Mouse (Mus musculus) intestine, embryonic 15.5 days (tissue): ENCODE results near the gene Zfp963. TPM values are rescaled to one million over a fixed set of nuclear protein-coding genes. Genes with fewer than 3 reads are reported as not detected.

Source experiments
- ATAC-seq: fragments of 200-750 bp; cut with Nextera tagmentation; 2 replicates; pipeline ENCODE4 v1.8.0; 2017; ENCODE audit warnings: moderate TSS enrichment, moderate library complexity
- H3K27ac ChIP-seq: fragments of 300-500 bp; sonication (generic); 2 replicates; pipeline ENCODE4 v1.5.1; 2015; ENCODE audit warnings: mild to moderate bottlenecking, inconsistent platforms
- H3K27me3 ChIP-seq: fragments of 300-500 bp; sonication (generic); replicated peaks from 2 replicates; pipeline ENCODE4 v1.6.1; 2015; ENCODE audit warnings: inconsistent platforms
- H3K36me3 ChIP-seq: fragments of 300-500 bp; sonication (generic); 2 replicates; pipeline ENCODE4 v1.6.1; 2015; ENCODE audit warnings: inconsistent platforms
- H3K4me1 ChIP-seq: fragments of 300-500 bp; sonication (generic); replicated peaks from 2 replicates; pipeline ENCODE4 v1.6.1; 2015; ENCODE audit warnings: inconsistent platforms
- H3K4me2 ChIP-seq: fragments of 300-500 bp; sonication (generic); replicated peaks from 2 replicates; pipeline ENCODE4 v1.6.1; 2015; ENCODE audit warnings: mild to moderate bottlenecking, inconsistent platforms
- H3K4me3 ChIP-seq: fragments of 300-500 bp; sonication (generic); replicated peaks from 2 replicates; pipeline ENCODE4 v1.5.1; 2015; ENCODE audit warnings: inconsistent platforms
- H3K9ac ChIP-seq: fragments of 300-500 bp; sonication (generic); 2 replicates; pipeline ENCODE4 v1.6.1; 2015; ENCODE audit warnings: inconsistent platforms
- H3K9me3 ChIP-seq: fragments of 300-500 bp; sonication (generic); 2 replicates; pipeline ENCODE4 v1.6.1; 2016; ENCODE audit warnings: inconsistent platforms
- whole genome bisulfite sequencing: fragments of 180-500 bp; shearing (Covaris S2); methylation state at CpG from one replicate; pipeline ENCODE4 v1.1.7; 2015; 5-methylcytosine and 5-hydroxymethylcytosine counted together
- polyA plus RNA-seq: library from polyadenylated mRNA; unstranded; fragments of >200 nt; fragmentation: Nextera tagmentation; extraction: Ambion mirVana; gene quantifications from 2 replicates; pipeline ENCODE4 v1.2.1, GENCODE M21; 2015

Gene Zfp963
- polyA plus RNA-seq, 1 experiment from 2014 or later: 5.7 TPM

- H3K27me3 ChIP-seq: no peaks in the 10 kb centered on the region
- peaks cover 8% of the 10 kb centered on the region for H3K36me3 ChIP-seq
- H3K27ac ChIP-seq: no peak overlapping the region
- H3K4me3 ChIP-seq: no peak overlapping the region
- H3K4me2 ChIP-seq: no peak overlapping the region
- no peak for ATAC-seq
- H3K4me1 ChIP-seq: peaks cover 22% of the 10 kb centered on the region
- WGBS: 88% methylated on average over 5 of the region's 5 CpGs
- H3K9ac ChIP-seq: no peak overlapping the region
- H3K9me3 ChIP-seq: no peaks in the 10 kb centered on the region
These were observed 39.3 kb upstream of the Zfp963 start for GRCm38 (mm10) chr8:69789105-69789504.

- Histone ChIP-seq H3K4me3 (no peak overlapping the region), H3K4me1 (peaks cover 8% of the 10 kb centered on the region; the same call in 1 of the 2 replicates), H3K9me3 (no peaks in the 10 kb centered on the region), H3K36me3 (no peaks in the 10 kb centered on the region), H3K9ac (no peak overlapping the region), H3K27me3 (no peaks in the 10 kb centered on the region), H3K4me2 (no peak overlapping the region), H3K27ac (no peak overlapping the region)
- WGBS: 63% methylated on average over 12 of the region's 12 CpGs
- ATAC-seq: no peak
These were observed 27.3 kb upstream of the Zfp963 start for GRCm38 (mm10) chr8:69777111-69777510.

- Histone ChIP-seq H3K36me3 (0 out of 2 replicates have a peak, but pooled peaks cover 3% of the 10 kb centered on the region), H3K27ac (0 out of 2 replicates have a peak overlapping the region, but pooled peaks have one; percentile 1), H3K9ac (no peak overlapping the region), H3K4me2 (peak overlapping the region; percentile 44), H3K4me1 (peaks cover 8% of the 10 kb centered on the region; the same call in 1 of the 2 replicates), H3K4me3 (no peak overlapping the region; the same call in 1 of the 2 replicates), H3K9me3 (no peaks in the 10 kb centered on the region), H3K27me3 (no peaks in the 10 kb centered on the region)
- 43% methylated on average over 2 of the region's 2 CpGs for WGBS
- peak; percentile 31; the same call in 1 of the 2 replicates for ATAC-seq
These were observed 25.4 kb upstream of the Zfp963 start for GRCm38 (mm10) chr8:69775149-69775534.

GRCm38 (mm10) chr8:69774503-69775148, 24.9 kb upstream of the Zfp963 start, which contains the start of gene Gm20422:
Gene Gm20422, minus strand, starts transcription at chr8:69774886.
- H3K4me3 ChIP-seq: peak within 1 kb of the TSS; percentile 65
- WGBS: under 1% methylated on average over 41 of the region's 41 CpGs
- 0 out of 2 replicates have a peak, but pooled peaks cover 4% of the 10 kb centered on the region for H3K36me3 ChIP-seq
- peaks cover 8% of the 10 kb centered on the region; the same call in 1 of the 2 replicates for H3K4me1 ChIP-seq
- H3K27me3 ChIP-seq: no peaks in the 10 kb centered on the region
- ATAC-seq: peak; percentile 100
- no peaks in the 10 kb centered on the region for H3K9me3 ChIP-seq
- H3K4me2 ChIP-seq: peak within 1 kb of the TSS; percentile 57
- H3K9ac ChIP-seq: peak within 1 kb of the TSS; percentile 93
- peak within 1 kb of the TSS; percentile 99 for H3K27ac ChIP-seq

GRCm38 (mm10) chr8:69772106-69772505, 22.3 kb upstream of the Zfp963 start:
- Histone ChIP-seq H3K27ac (no peak overlapping the region), H3K9me3 (no peaks in the 10 kb centered on the region), H3K36me3 (peaks cover 24% of the 10 kb centered on the region), H3K9ac (no peak overlapping the region), H3K4me3 (no peak overlapping the region), H3K4me2 (no peak overlapping the region), H3K4me1 (peaks cover 8% of the 10 kb centered on the region; the same call in 1 of the 2 replicates), H3K27me3 (no peaks in the 10 kb centered on the region)
- ATAC-seq: no peak
- whole genome bisulfite sequencing: 78% methylated on average over 2 of the region's 2 CpGs

GRCm38 (mm10) chr8:69771221-69771620, 21.5 kb upstream of the Zfp963 start:
- Histone ChIP-seq H3K27ac (no peak overlapping the region), H3K36me3 (peaks cover 30% of the 10 kb centered on the region), H3K9me3 (no peaks in the 10 kb centered on the region), H3K4me3 (no peak overlapping the region), H3K9ac (no peak overlapping the region), H3K4me2 (no peak overlapping the region), H3K27me3 (no peaks in the 10 kb centered on the region), H3K4me1 (peaks cover 8% of the 10 kb centered on the region; the same call in 1 of the 2 replicates)
- no peak for ATAC-seq
- 84% methylated on average over 9 of the region's 9 CpGs for WGBS

- Histone ChIP-seq H3K4me3 (no peak overlapping the region), H3K36me3 (peaks cover 38% of the 10 kb centered on the region), H3K4me1 (no peaks in the 10 kb centered on the region), H3K27me3 (no peaks in the 10 kb centered on the region), H3K4me2 (no peak overlapping the region), H3K27ac (no peak overlapping the region), H3K9ac (no peak overlapping the region), H3K9me3 (no peaks in the 10 kb centered on the region)
- 90% methylated on average over 4 of the region's 4 CpGs for WGBS
- ATAC-seq: no peak
These were observed 12.2 kb upstream of the Zfp963 start for GRCm38 (mm10) chr8:69761814-69762445.

GRCm38 (mm10) chr8:69758316-69758715, 8.5 kb upstream of the Zfp963 start:
- no peak overlapping the region for H3K27ac ChIP-seq
- 95% methylated on average over 5 of the region's 5 CpGs for WGBS
- H3K9ac ChIP-seq: no peak overlapping the region
- H3K9me3 ChIP-seq: no peaks in the 10 kb centered on the region
- no peak overlapping the region for H3K4me3 ChIP-seq
- peaks cover 9% of the 10 kb centered on the region for H3K36me3 ChIP-seq
- H3K4me2 ChIP-seq: no peak overlapping the region
- H3K27me3 ChIP-seq: no peaks in the 10 kb centered on the region
- no peaks in the 10 kb centered on the region for H3K4me1 ChIP-seq
- no peak for ATAC-seq

- H3K9ac ChIP-seq: no peak overlapping the region
- ATAC-seq: no peak
- 0 out of 2 replicates have a peak, but pooled peaks cover 3% of the 10 kb centered on the region for H3K36me3 ChIP-seq
- no peaks in the 10 kb centered on the region for H3K9me3 ChIP-seq
- no peak overlapping the region for H3K4me3 ChIP-seq
- H3K4me1 ChIP-seq: no peaks in the 10 kb centered on the region; the same call in 1 of the 2 replicates
- no peak overlapping the region for H3K27ac ChIP-seq
- H3K4me2 ChIP-seq: no peak overlapping the region
- no peaks in the 10 kb centered on the region for H3K27me3 ChIP-seq
- whole genome bisulfite sequencing: 87% methylated on average over 2 of the region's 2 CpGs
These were observed 2.7 kb upstream of the Zfp963 start for GRCm38 (mm10) chr8:69752437-69752836.

- Histone ChIP-seq H3K4me1 (no peaks in the 10 kb centered on the region), H3K36me3 (peaks cover 8% of the 10 kb centered on the region; the same call in 1 of the 2 replicates), H3K27ac (no peak overlapping the region), H3K4me2 (no peak overlapping the region), H3K27me3 (no peaks in the 10 kb centered on the region), H3K4me3 (no peak overlapping the region), H3K9me3 (no peaks in the 10 kb centered on the region), H3K9ac (no peak overlapping the region)
- 84% methylated on average over 2 of the region's 2 CpGs for WGBS
- no peak for ATAC-seq
These were observed 8.5 kb downstream of the Zfp963 start for GRCm38 (mm10) chr8:69741231-69741630.

GRCm38 (mm10) chr8:69740763-69741162, 9.0 kb downstream of the Zfp963 start:
- Histone ChIP-seq H3K9me3 (no peaks in the 10 kb centered on the region), H3K27me3 (no peaks in the 10 kb centered on the region), H3K9ac (no peak overlapping the region), H3K27ac (no peak overlapping the region), H3K4me3 (no peak overlapping the region), H3K4me1 (no peaks in the 10 kb centered on the region), H3K36me3 (peaks cover 8% of the 10 kb centered on the region; the same call in 1 of the 2 replicates), H3K4me2 (no peak overlapping the region)
- 69% methylated on average over 6 of the region's 6 CpGs for WGBS
- ATAC-seq: peak; percentile 76

- H3K9ac ChIP-seq: no peak overlapping the region
- 71% methylated on average over 1 of the region's 1 CpGs for WGBS
- H3K36me3 ChIP-seq: no peaks in the 10 kb centered on the region
- H3K4me3 ChIP-seq: no peak overlapping the region
- H3K27me3 ChIP-seq: no peaks in the 10 kb centered on the region
- H3K27ac ChIP-seq: no peak overlapping the region
- no peak for ATAC-seq
- H3K4me2 ChIP-seq: no peak overlapping the region
- H3K9me3 ChIP-seq: no peaks in the 10 kb centered on the region
- H3K4me1 ChIP-seq: no peaks in the 10 kb centered on the region
These were observed 14.3 kb downstream of the Zfp963 start for GRCm38 (mm10) chr8:69735495-69735894.
